Mouse (Mus musculus): Measurements from ENCODE around the gene 4930522H14Rik.
A peak's percentile ranks its signal among the peaks of the same experiment; 100 is the strongest.

The 4930522H14Rik gene

GRCm38 (mm10) chr4:109531111-109531510 lies at the start of gene 4930522H14Rik:
Gene 4930522H14Rik (minus strand): TSS chr4:109531297.
- no peak for DNase-seq (ENCODE audit: low spot score)

- no peak for DNase-seq (ENCODE audit: low spot score)
Observed at GRCm38 (mm10) chr4:109578356-109578755, 47.3 kb upstream of the 4930522H14Rik start.

- no peak for DNase-seq (ENCODE audit: low spot score)
Observed at GRCm38 (mm10) chr4:109576933-109577332, 45.8 kb upstream of the 4930522H14Rik start.

- no peak for DNase-seq (ENCODE audit: low spot score)
Observed at GRCm38 (mm10) chr4:109574845-109575244, 43.7 kb upstream of the 4930522H14Rik start.

- DNase-seq (ENCODE audit: low spot score): no peak
Observed at GRCm38 (mm10) chr4:109574331-109574730, 43.2 kb upstream of the 4930522H14Rik start.

GRCm38 (mm10) chr4:109572632-109573031 lies 41.5 kb upstream of the 4930522H14Rik start:
- no peak for DNase-seq (ENCODE audit: low spot score)

- DNase-seq (ENCODE audit: low spot score): no peak
Observed at GRCm38 (mm10) chr4:109569421-109569820, 38.3 kb upstream of the 4930522H14Rik start.

GRCm38 (mm10) chr4:109568959-109569358 lies 37.9 kb upstream of the 4930522H14Rik start:
- DNase-seq (ENCODE audit: low spot score): no peak

- no peak for DNase-seq (ENCODE audit: low spot score)
Observed at GRCm38 (mm10) chr4:109564711-109565110, 33.6 kb upstream of the 4930522H14Rik start.

- DNase-seq (ENCODE audit: low spot score): no peak
Observed at GRCm38 (mm10) chr4:109550338-109551150, 19.4 kb upstream of the 4930522H14Rik start.

- DNase-seq (ENCODE audit: low spot score): no peak
Observed at GRCm38 (mm10) chr4:109547306-109547705, 16.2 kb upstream of the 4930522H14Rik start.

- DNase-seq (ENCODE audit: low spot score): no peak
Observed at GRCm38 (mm10) chr4:109546538-109546937, 15.4 kb upstream of the 4930522H14Rik start.

- no peak for DNase-seq (ENCODE audit: low spot score)
Observed at GRCm38 (mm10) chr4:109530245-109530816, 766 bp downstream of the 4930522H14Rik start.

GRCm38 (mm10) chr4:109504885-109505284 lies 26.2 kb downstream of the 4930522H14Rik start:
- no peak for DNase-seq (ENCODE audit: low spot score)

GRCm38 (mm10) chr4:109498476-109498875 lies 32.6 kb downstream of the 4930522H14Rik start:
- DNase-seq (ENCODE audit: low spot score): no peak

- no peak for DNase-seq (ENCODE audit: low spot score)
Observed at GRCm38 (mm10) chr4:109493581-109493980, 37.5 kb downstream of the 4930522H14Rik start.

GRCm38 (mm10) chr4:109488812-109489211 lies 42.3 kb downstream of the 4930522H14Rik start:
- DNase-seq (ENCODE audit: low spot score): no peak

- DNase-seq (ENCODE audit: low spot score): no peak
Observed at GRCm38 (mm10) chr4:109484621-109485020, 46.5 kb downstream of the 4930522H14Rik start, which contains the start of gene Rnf11. Gene Rnf11 (minus strand): TSS chr4:109484728.

GRCm38 (mm10) chr4:109482701-109483100 lies 48.4 kb downstream of the 4930522H14Rik start:
- no peak for DNase-seq (ENCODE audit: low spot score)

- no peak for DNase-seq (ENCODE audit: low spot score)
Observed at GRCm38 (mm10) chr4:109481424-109481823, 49.7 kb downstream of the 4930522H14Rik start.

- no peak for DNase-seq (ENCODE audit: low spot score)
Observed at GRCm38 (mm10) chr4:109477454-109477853, 53.6 kb downstream of the 4930522H14Rik start.

- DNase-seq (ENCODE audit: low spot score): peak; percentile 57
Observed at GRCm38 (mm10) chr4:109476554-109477014, 54.5 kb downstream of the 4930522H14Rik start.
